Mouse (Mus musculus) Patski (cell line): ENCODE data around the gene Bsn. TPM values are rescaled to one million over a fixed set of nuclear protein-coding genes. Genes with fewer than 3 reads are reported as not detected.

Experiments
- ATAC-seq: fragments of 100-300 bp; one replicate; pipeline ENCODE4 v1.8.0; 2021
- CTCF ChIA-PET: fragments of 350-600 bp; sonication (Branson Sonifier 250); formaldehyde crosslinking; loops from one replicate; lab custom pipeline; 2022; ENCODE audit warnings: inconsistent platforms; lab: Charles Lee
- POLR2A ChIA-PET: fragments of 350-600 bp; sonication (Branson Sonifier 250); formaldehyde crosslinking; loops from one replicate; lab custom pipeline; 2022; ENCODE audit warnings: antibody characterized with exemption, inconsistent platforms; lab: Charles Lee
- DNase-seq: peaks from one replicate; pipeline ENCODE4 v3.0.0-alpha.2; 2011; ENCODE audit warnings: low read depth, low spot score
- H3K27me3 ChIP-seq: fragments of 371-371 bp; one replicate; pipeline ENCODE4 v1.5.1; 2021
- CTCF ChIP-seq: fragments of 100-300 bp; IDR thresholded peaks from one replicate; pipeline ENCODE4 v1.5.1; 2021
- in situ Hi-C: fragments of 300-500 bp; cut with MboI; formaldehyde crosslinking; loops from 3 replicates; pipeline ENCODE4 v1.11.1; 2018; ENCODE audit warnings: low pct_unique_long_range_greater_than_20kb, mixed read lengths
- polyA plus RNA-seq: library from polyadenylated mRNA; unstranded; gene quantifications from one replicate; pipeline ENCODE4 v1.2.3, GENCODE M21; 2021

The Bsn gene
- polyA plus RNA-seq, 1 experiment from 2014 or later: 0.08 TPM

- H3K27me3 ChIP-seq: no peaks in the 10 kb centered on the region
- ChIA-PET CTCF (interaction anchor here (1.1 to 3.3 kb wide), 2 partner anchors 17 to 35 kb away, joined by 4 to 9 read pairs; no protein-coding TSS in a partner anchor), POLR2A (interaction anchor here (2.1 kb wide), 1 partner anchor 19 kb away, joined by 8 read pairs; no protein-coding TSS in a partner anchor)
- DNase-seq (no peak), ATAC-seq (no peak)
- TF ChIP-seq CTCF: no peak
- in situ Hi-C loops: no loop called here
Observed at GRCm38 (mm10) chr9:108220380-108220774, 30.2 kb upstream of the Bsn start.

- H3K27me3 ChIP-seq: no peaks in the 10 kb centered on the region
- ChIA-PET POLR2A (interaction anchor here (0.6 kb wide), 1 partner anchor 72 kb away, joined by 3 read pairs; no protein-coding TSS in a partner anchor), CTCF (interaction anchor here (1.1 to 3.3 kb wide), 3 partner anchors 16 to 35 kb away, joined by 4 to 9 read pairs (median 4); no protein-coding TSS in a partner anchor)
- TF ChIP-seq CTCF: no peak
- in situ Hi-C loops: no loop called here
- ATAC-seq: no peak
- no peak for DNase-seq
Observed at GRCm38 (mm10) chr9:108219766-108220379, 29.7 kb upstream of the Bsn start.

GRCm38 (mm10) chr9:108217936-108218543, 27.9 kb upstream of the Bsn start:
- ChIA-PET POLR2A (interaction anchor here (0.9 kb wide), 1 partner anchor 46 kb away, joined by 4 read pairs; the partner anchor contains the start of gene Dag1), CTCF (interaction anchor here (1.8 kb wide), 1 partner anchor 15 kb away, joined by 4 read pairs; no protein-coding TSS in a partner anchor)
- no peak for ATAC-seq
- no peaks in the 10 kb centered on the region for H3K27me3 ChIP-seq
- in situ Hi-C loops: no loop called here
- DNase-seq: no peak
- no peak for TF ChIP-seq CTCF

- in situ Hi-C loops: no loop called here
- CTCF ChIA-PET: interaction anchor here (0.7 to 1.6 kb wide), 4 partner anchors 12 to 52 kb away, joined by 3 to 4 read pairs (median 3); no protein-coding TSS in a partner anchor
Observed at GRCm38 (mm10) chr9:108217406-108217805, 27.2 kb upstream of the Bsn start.

GRCm38 (mm10) chr9:108213105-108213504, 22.9 kb upstream of the Bsn start:
- POLR2A ChIA-PET: interaction anchor here (1.1 kb wide), 1 partner anchor 15 kb away, joined by 3 read pairs; no protein-coding TSS in a partner anchor
- no peak for ATAC-seq
- no peak for TF ChIP-seq CTCF
- in situ Hi-C loops: no loop called here
- CTCF ChIA-PET: interaction anchor here (0.7 to 4.6 kb wide), 3 partner anchors 10 to 43 kb away, joined by 3 to 14 read pairs (median 3); no protein-coding TSS in a partner anchor
- no peaks in the 10 kb centered on the region for H3K27me3 ChIP-seq
- no peak for DNase-seq

More at GRCm38 (mm10) chr9:108217406-108217805, 27.2 kb upstream of the Bsn start:
- no peak for TF ChIP-seq CTCF
- POLR2A ChIA-PET: interaction anchor here (0.9 kb wide), 1 partner anchor 47 kb away, joined by 4 read pairs; the partner anchor contains the start of gene Dag1
- ATAC-seq (no peak), DNase-seq (no peak)
- H3K27me3 ChIP-seq: no peaks in the 10 kb centered on the region

GRCm38 (mm10) chr9:108212426-108212825, 22.2 kb upstream of the Bsn start:
- no peak for DNase-seq
- no peak for TF ChIP-seq CTCF
- POLR2A ChIA-PET: interaction anchor here (0.6 to 0.9 kb wide), 3 partner anchors 9 to 62 kb away, joined by 4 to 6 read pairs (median 5); no protein-coding TSS in a partner anchor
- no peak for ATAC-seq
- CTCF ChIA-PET: interaction anchor here (0.7 to 4.6 kb wide), 3 partner anchors 9 to 44 kb away, joined by 3 to 14 read pairs (median 3); no protein-coding TSS in a partner anchor
- no peaks in the 10 kb centered on the region for H3K27me3 ChIP-seq
- in situ Hi-C loops: no loop called here

GRCm38 (mm10) chr9:108205571-108205901, 15.4 kb upstream of the Bsn start:
- in situ Hi-C loops: no loop called here
- ATAC-seq (no peak), DNase-seq (no peak)
- POLR2A ChIA-PET: no interaction called here
- no peak for TF ChIP-seq CTCF
- H3K27me3 ChIP-seq: no peaks in the 10 kb centered on the region
- CTCF ChIA-PET: interaction anchor here (1.0 to 1.6 kb wide), 3 partner anchors 11 to 79 kb away, joined by 3 to 4 read pairs (median 3); no protein-coding TSS in a partner anchor

- no peaks in the 10 kb centered on the region for H3K27me3 ChIP-seq
- DNase-seq: no peak
- in situ Hi-C loops: loop anchor here (5.0 kb wide), 2 partner anchors 72 to 108 kb away; no protein-coding TSS in a partner anchor
- TF ChIP-seq CTCF: no peak
- ChIA-PET POLR2A (no interaction called here), CTCF (interaction anchor here (1.0 to 2.4 kb wide), 4 partner anchors 12 to 56 kb away, joined by 3 to 10 read pairs (median 4); no protein-coding TSS in a partner anchor)
- ATAC-seq: no peak
Observed at GRCm38 (mm10) chr9:108204884-108205570, 14.8 kb upstream of the Bsn start.

- CTCF ChIA-PET: interaction anchor here (0.7 to 2.4 kb wide), 6 partner anchors 10 to 105 kb away, joined by 3 to 14 read pairs (median 10); no protein-coding TSS in a partner anchor
- no peak for ATAC-seq
- in situ Hi-C loops: loop anchor here (5.0 kb wide), 2 partner anchors 74 to 106 kb away; no protein-coding TSS in a partner anchor
Observed at GRCm38 (mm10) chr9:108203015-108203414, 12.8 kb upstream of the Bsn start.

More at GRCm38 (mm10) chr9:108203015-108203414, 12.8 kb upstream of the Bsn start:
- DNase-seq: no peak
- H3K27me3 ChIP-seq: no peaks in the 10 kb centered on the region
- TF ChIP-seq CTCF: no peak
- POLR2A ChIA-PET: interaction anchor here (0.6 to 0.7 kb wide), 2 partner anchors 10 to 24 kb away, joined by 3 to 6 read pairs; no protein-coding TSS in a partner anchor
